Mouse (Mus musculus): ENCODE measurements around the gene Crtc3.
A peak's percentile ranks its signal among the peaks of the same experiment; 100 is the strongest.

The Crtc3 gene

GRCm38 (mm10) chr7:80682630-80683029 lies 6.0 kb downstream of the Crtc3 start:
- no peak for DNase-seq (ENCODE audit: low spot score in 2 of 2)

- DNase-seq (ENCODE audit: low spot score in 2 of 2) = no peak
Observed at GRCm38 (mm10) chr7:80680218-80680847, 8.3 kb downstream of the Crtc3 start.

GRCm38 (mm10) chr7:80672323-80672722 lies 16.4 kb downstream of the Crtc3 start:
- no peak for DNase-seq (ENCODE audit: low spot score in 2 of 2)

GRCm38 (mm10) chr7:80670889-80671288 lies 17.8 kb downstream of the Crtc3 start:
- DNase-seq (ENCODE audit: low spot score in 2 of 2) = no peak

GRCm38 (mm10) chr7:80667190-80667589 lies 21.5 kb downstream of the Crtc3 start:
- DNase-seq (ENCODE audit: low spot score in 2 of 2) = no peak

- no peak for DNase-seq (ENCODE audit: low spot score in 2 of 2)
Observed at GRCm38 (mm10) chr7:80666198-80666915, 22.3 kb downstream of the Crtc3 start.

GRCm38 (mm10) chr7:80661082-80661481 lies 27.6 kb downstream of the Crtc3 start:
- no peak for DNase-seq (ENCODE audit: low spot score in 2 of 2)

- DNase-seq (ENCODE audit: low spot score in 2 of 2) = peak; percentile 54 to 68
Observed at GRCm38 (mm10) chr7:80660619-80661018, 28.1 kb downstream of the Crtc3 start.

GRCm38 (mm10) chr7:80657896-80658295 lies 30.8 kb downstream of the Crtc3 start:
- no peak for DNase-seq (ENCODE audit: low spot score in 2 of 2)

GRCm38 (mm10) chr7:80655350-80656013 lies 33.2 kb downstream of the Crtc3 start:
- DNase-seq (ENCODE audit: low spot score in 2 of 2) = no peak

GRCm38 (mm10) chr7:80654926-80655325 lies 33.8 kb downstream of the Crtc3 start:
- no peak for DNase-seq (ENCODE audit: low spot score in 2 of 2)

- DNase-seq (ENCODE audit: low spot score in 2 of 2) = no peak
Observed at GRCm38 (mm10) chr7:80654393-80654792, 34.3 kb downstream of the Crtc3 start.

- no peak for DNase-seq (ENCODE audit: low spot score in 2 of 2)
Observed at GRCm38 (mm10) chr7:80653971-80654370, 34.7 kb downstream of the Crtc3 start.

GRCm38 (mm10) chr7:80653077-80653476 lies 35.6 kb downstream of the Crtc3 start:
- no peak for DNase-seq (ENCODE audit: low spot score in 2 of 2)

GRCm38 (mm10) chr7:80652289-80652688 lies 36.4 kb downstream of the Crtc3 start:
- no peak for DNase-seq (ENCODE audit: low spot score in 2 of 2)

GRCm38 (mm10) chr7:80647437-80647871 lies 41.2 kb downstream of the Crtc3 start:
- DNase-seq (ENCODE audit: low spot score in 2 of 2) = peak; percentile 33 to 44

- no peak for DNase-seq (ENCODE audit: low spot score in 2 of 2)
Observed at GRCm38 (mm10) chr7:80646093-80647025, 42.3 kb downstream of the Crtc3 start.

- no peak for DNase-seq (ENCODE audit: low spot score in 2 of 2)
Observed at GRCm38 (mm10) chr7:80642976-80643666, 45.6 kb downstream of the Crtc3 start.

GRCm38 (mm10) chr7:80642552-80642951 lies 46.1 kb downstream of the Crtc3 start:
- DNase-seq (ENCODE audit: low spot score in 2 of 2) = no peak

- no peak for DNase-seq (ENCODE audit: low spot score in 2 of 2)
Observed at GRCm38 (mm10) chr7:80641899-80642298, 46.8 kb downstream of the Crtc3 start.

GRCm38 (mm10) chr7:80641497-80641896 lies 47.2 kb downstream of the Crtc3 start:
- no peak for DNase-seq (ENCODE audit: low spot score in 2 of 2)

All from right cerebral cortex, adult 2 months (tissue).